Comparison of ENCODE assay signal across 18 mouse cellular contexts in genomic region chr17:56471136-56471535, GRCm38 (mm10). TPM values are rescaled to one million over a fixed set of nuclear protein-coding genes. Genes with fewer than 3 reads are reported as not detected.
DNase-seq lines count a peak whose midpoint lies in the region; ATAC-seq lines count a peak whose summit lies in the region.
"Had no signal": no experiment of that assay in that cellular context is flagged by ENCODE, and none has a peak within 500 bp of the region (broad histone marks: within the 10 kb centered on the region; RNA-seq: fewer than 3 reads in every experiment).

No protein-coding gene starts in this region.

- peaks cover 16% of the 10 kb centered on the region; the same call in 1 of the 2 replicates for H3K36me3 ChIP-seq in forebrain, embryonic 14.5 days (ENCODE audit: control insufficient read depth, insufficient read depth, low read length)
- H3K36me3 ChIP-seq in forebrain, embryonic 11.5 days (ENCODE audit: control insufficient read depth, insufficient read depth, low read length) = peaks cover 2% of the 10 kb centered on the region; the same call in 1 of the 2 replicates
- peaks cover 14% of the 10 kb centered on the region; the same call in 1 of the 2 replicates for H3K36me3 ChIP-seq in midbrain, embryonic 12.5 days
- no peaks in the 10 kb centered on the region; the same call in 1 of the 2 replicates for H3K36me3 ChIP-seq in midbrain, embryonic 16.5 days (ENCODE audit: control insufficient read depth, insufficient read depth, low read length)
- H3K36me3 ChIP-seq in hindbrain, embryonic 13.5 days = peaks cover 8% of the 10 kb centered on the region; the same call in 1 of the 2 replicates
- H3K36me3 ChIP-seq: G1E had no signal

- peak overlapping the region; percentile 10; the same call in 1 of the 2 replicates for H3K4me2 ChIP-seq in forebrain, embryonic 14.5 days (ENCODE audit: low read length)
- no peak overlapping the region for H3K4me2 ChIP-seq in forebrain, embryonic 11.5 days (ENCODE audit: low read depth, low read length, severe bottlenecking)
- H3K4me2 ChIP-seq in midbrain, embryonic 12.5 days (replicated peaks) = no peak overlapping the region
- H3K4me2 ChIP-seq in midbrain, embryonic 16.5 days (ENCODE audit: low read length) = no peak overlapping the region
- peak overlapping the region; percentile 55; the same call in 1 of the 2 replicates for H3K4me2 ChIP-seq in hindbrain, embryonic 13.5 days

- no peaks in the 10 kb centered on the region for H3K9me3 ChIP-seq in forebrain, embryonic 14.5 days (replicated peaks; ENCODE audit: control insufficient read depth, low read length)
- no peaks in the 10 kb centered on the region for H3K9me3 ChIP-seq in forebrain, embryonic 11.5 days (ENCODE audit: control insufficient read depth, low read length)
- H3K9me3 ChIP-seq in midbrain, embryonic 12.5 days = no peaks in the 10 kb centered on the region
- no peaks in the 10 kb centered on the region for H3K9me3 ChIP-seq in midbrain, embryonic 16.5 days (replicated peaks; ENCODE audit: control insufficient read depth, low read length, poor library complexity, severe bottlenecking)
- no peaks in the 10 kb centered on the region for H3K9me3 ChIP-seq in hindbrain, embryonic 13.5 days
- H3K9me3 ChIP-seq: embryonic facial prominence, embryonic 13.5 days had no signal

- H3K27me3 ChIP-seq in forebrain, embryonic 14.5 days (replicated peaks; ENCODE audit: control insufficient read depth, insufficient read depth, low read length) = no peaks in the 10 kb centered on the region
- H3K27me3 ChIP-seq in forebrain, embryonic 11.5 days (ENCODE audit: control insufficient read depth, insufficient read depth, low read length) = peaks cover 7% of the 10 kb centered on the region
- H3K27me3 ChIP-seq in midbrain, embryonic 12.5 days = peaks cover 30% of the 10 kb centered on the region
- no peaks in the 10 kb centered on the region for H3K27me3 ChIP-seq in midbrain, embryonic 16.5 days (ENCODE audit: control insufficient read depth, insufficient read depth, low read depth, low read length)
- H3K27me3 ChIP-seq in hindbrain, embryonic 13.5 days = no peaks in the 10 kb centered on the region

- DNase-seq in forebrain, embryonic 14.5 days (ENCODE audit: low spot score) = no peak
- DNase-seq in forebrain, embryonic 11.5 days (ENCODE audit: low spot score) = no peak
- no peak for DNase-seq in spleen, adult 18-20 months
- DNase-seq: cerebellum, postnatal 36 days; heart, adult 2 months; lung, adult 18-20 months; thymus, postnatal 4 days had no signal

- 64% methylated on average over 5 of the region's 5 CpGs for WGBS in forebrain, embryonic 14.5 days
- WGBS in forebrain, embryonic 11.5 days = 82% methylated on average over 5 of the region's 5 CpGs
- WGBS in midbrain, embryonic 12.5 days = 82% methylated on average over 5 of the region's 5 CpGs
- WGBS in midbrain, embryonic 16.5 days = 65% methylated on average over 5 of the region's 5 CpGs
- 69% methylated on average over 5 of the region's 5 CpGs for WGBS in hindbrain, embryonic 13.5 days

- ATAC-seq in forebrain, embryonic 14.5 days = no peak
- no peak for ATAC-seq in forebrain, embryonic 11.5 days (replicated peaks; ENCODE audit: low FRiP score)
- ATAC-seq in midbrain, embryonic 12.5 days (ENCODE audit: low FRiP score, low read depth) = no peak
- no peak for ATAC-seq in midbrain, embryonic 16.5 days
- ATAC-seq in hindbrain, embryonic 13.5 days (ENCODE audit: low FRiP score) = no peak
- ATAC-seq in CD4-positive, CD25-positive, alpha-beta regulatory T cell, adult 4 months = no peak
- ATAC-seq: inflammation-experienced regulatory T-cells, adult 6 months had no signal

- H3K4me3 ChIP-seq in forebrain, embryonic 14.5 days (ENCODE audit: low read depth, low read length) = 0 out of 2 replicates have a peak overlapping the region, but pooled peaks have one; percentile 5
- no peak overlapping the region for H3K4me3 ChIP-seq in forebrain, embryonic 11.5 days (ENCODE audit: low read depth, low read length)
- H3K4me3 ChIP-seq in midbrain, embryonic 12.5 days = no peak overlapping the region
- no peak overlapping the region for H3K4me3 ChIP-seq in midbrain, embryonic 16.5 days (ENCODE audit: low read depth, low read length)
- no peak overlapping the region for H3K4me3 ChIP-seq in hindbrain, embryonic 13.5 days
- H3K4me3 ChIP-seq: heart, adult 2 months had no signal

- H3K4me1 ChIP-seq in forebrain, embryonic 14.5 days (ENCODE audit: control insufficient read depth, insufficient read depth, low read length) = peaks cover 67% of the 10 kb centered on the region
- peaks cover 59% of the 10 kb centered on the region for H3K4me1 ChIP-seq in forebrain, embryonic 11.5 days (replicated peaks; ENCODE audit: control insufficient read depth, insufficient read depth, low read length)
- peaks cover 89% of the 10 kb centered on the region for H3K4me1 ChIP-seq in midbrain, embryonic 12.5 days
- peaks cover 73% of the 10 kb centered on the region for H3K4me1 ChIP-seq in midbrain, embryonic 16.5 days (ENCODE audit: control insufficient read depth, insufficient read depth, low read length)
- H3K4me1 ChIP-seq in hindbrain, embryonic 13.5 days (replicated peaks) = peaks cover 89% of the 10 kb centered on the region

- H3K27ac ChIP-seq in forebrain, embryonic 14.5 days (ENCODE audit: low read depth, low read length) = peak overlapping the region; percentile 97
- H3K27ac ChIP-seq in forebrain, embryonic 11.5 days (ENCODE audit: low read depth, low read length) = no peak overlapping the region
- no peak overlapping the region for H3K27ac ChIP-seq in midbrain, embryonic 12.5 days (replicated peaks)
- no peak overlapping the region for H3K27ac ChIP-seq in midbrain, embryonic 16.5 days (ENCODE audit: low read length)
- H3K27ac ChIP-seq in hindbrain, embryonic 13.5 days = peak overlapping the region; percentile 92
- H3K27ac ChIP-seq: embryonic facial prominence, embryonic 13.5 days; heart, adult 2 months; macrophage had no signal

- 0 out of 2 replicates have a peak overlapping the region, but pooled peaks have one; percentile 21 for H3K9ac ChIP-seq in forebrain, embryonic 14.5 days (ENCODE audit: low read length)
- H3K9ac ChIP-seq in forebrain, embryonic 11.5 days (ENCODE audit: low read length) = no peak overlapping the region
- 0 out of 2 replicates have a peak overlapping the region, but pooled peaks have one; percentile 4 for H3K9ac ChIP-seq in midbrain, embryonic 12.5 days (replicated peaks)
- no peak overlapping the region for H3K9ac ChIP-seq in midbrain, embryonic 16.5 days (ENCODE audit: low read depth, low read length)
- no peak overlapping the region for H3K9ac ChIP-seq in hindbrain, embryonic 13.5 days
- H3K9ac ChIP-seq: embryonic facial prominence, embryonic 13.5 days had no signal

RNA-seq across cellular contexts. Expression of gene Ptprs, which starts 5.1 kb away (rescaled TPM):
- 248 and 319 TPM in 2 replicates for polyA plus RNA-seq in forebrain, embryonic 14.5 days (2014; fragmentation: Nextera tagmentation; extraction: Ambion mirVana)
- polyA plus RNA-seq in forebrain, embryonic 11.5 days (2014; fragmentation: Nextera tagmentation; extraction: Ambion mirVana) = 210 and 218 TPM in 2 replicates
- 290 and 332 TPM in 2 replicates for polyA plus RNA-seq in midbrain, embryonic 12.5 days (2016; fragmentation: Nextera tagmentation; extraction: Ambion mirVana)
- 293 and 299 TPM in 2 replicates for polyA plus RNA-seq in midbrain, embryonic 16.5 days (2015; fragmentation: Nextera tagmentation; extraction: Ambion mirVana)
- polyA plus RNA-seq in hindbrain, embryonic 13.5 days (2015; fragmentation: Nextera tagmentation; extraction: Ambion mirVana) = 273 TPM in 2 replicates
- 1 to 10 TPM; 5.5 to 8.9 TPM for polyA plus RNA-seq in CD4-positive, CD25-positive, alpha-beta regulatory T cell, adult 4 months (2017; shearing (Covaris generic))

RNA-seq across cellular contexts. Expression of gene Znrf4, which starts 41.1 kb away (rescaled TPM):
- 0.14 TPM in 1 of 2 replicates, not detected in the other for polyA plus RNA-seq in forebrain, embryonic 14.5 days (2014; fragmentation: Nextera tagmentation; extraction: Ambion mirVana)
- not detected in 2 replicates for polyA plus RNA-seq in forebrain, embryonic 11.5 days (2014; fragmentation: Nextera tagmentation; extraction: Ambion mirVana)
- not detected in 2 replicates for polyA plus RNA-seq in midbrain, embryonic 12.5 days (2016; fragmentation: Nextera tagmentation; extraction: Ambion mirVana)
- polyA plus RNA-seq in midbrain, embryonic 16.5 days (2015; fragmentation: Nextera tagmentation; extraction: Ambion mirVana) = not detected in 2 replicates
- polyA plus RNA-seq in hindbrain, embryonic 13.5 days (2015; fragmentation: Nextera tagmentation; extraction: Ambion mirVana) = not detected in 2 replicates
- polyA plus RNA-seq in CD4-positive, CD25-positive, alpha-beta regulatory T cell, adult 4 months (2017; shearing (Covaris generic)) = not detected
- polyA plus RNA-seq: C2C12; embryonic facial prominence, embryonic 13.5 days; G1E; heart, postnatal 0 days; inflammation-experienced regulatory T-cells, adult 6 months; kidney, embryonic 14.5 days; macrophage had no signal

Comparison
In these comparisons a context has a peak if more than half of its experiments do, and no peak if none do; other contexts are left out.
1. H3K27ac ChIP-seq: peak in forebrain, embryonic 14.5 days (single experiment) and hindbrain, embryonic 13.5 days (single experiment); none in forebrain, embryonic 11.5 days (single experiment), midbrain, embryonic 12.5 days (single experiment) and midbrain, embryonic 16.5 days (single experiment).
2. H3K4me2 ChIP-seq: peak in forebrain, embryonic 14.5 days (single experiment) and hindbrain, embryonic 13.5 days (single experiment); none in forebrain, embryonic 11.5 days (single experiment), midbrain, embryonic 12.5 days (single experiment) and midbrain, embryonic 16.5 days (single experiment).
3. H3K9ac ChIP-seq: peak in forebrain, embryonic 14.5 days (single experiment) and midbrain, embryonic 12.5 days (single experiment); none in forebrain, embryonic 11.5 days (single experiment), midbrain, embryonic 16.5 days (single experiment) and hindbrain, embryonic 13.5 days (single experiment).
4. RNA of gene Ptprs, which starts 5.1 kb away (polyA plus RNA-seq): 293 to 299 TPM in midbrain, embryonic 16.5 days, 290 to 332 TPM in midbrain, embryonic 12.5 days, 273 TPM in hindbrain, embryonic 13.5 days, 248 to 319 TPM in forebrain, embryonic 14.5 days and 210 to 218 TPM in forebrain, embryonic 11.5 days; 5.5 to 8.9 TPM in CD4-positive, CD25-positive, alpha-beta regulatory T cell, adult 4 months; every median in the first group is over 10 times any median in the second.